Mouse (Mus musculus): Measurements from ENCODE around the gene Irgm2. TPM values are rescaled to one million over a fixed set of nuclear protein-coding genes. Genes with fewer than 3 reads are reported as not detected.
A peak's percentile ranks its signal among the peaks of the same experiment; 100 is the strongest.
"Not testable (repeated sequence)": the region's sequence is repeated elsewhere in the genome, so short reads cannot be mapped to it uniquely, and the experiment has no call there.

The Irgm2 gene
- 3.0 and 3.8 TPM in 2 replicates for polyA plus RNA-seq (2015; fragmentation: Nextera tagmentation; extraction: Ambion mirVana)

DNA sequence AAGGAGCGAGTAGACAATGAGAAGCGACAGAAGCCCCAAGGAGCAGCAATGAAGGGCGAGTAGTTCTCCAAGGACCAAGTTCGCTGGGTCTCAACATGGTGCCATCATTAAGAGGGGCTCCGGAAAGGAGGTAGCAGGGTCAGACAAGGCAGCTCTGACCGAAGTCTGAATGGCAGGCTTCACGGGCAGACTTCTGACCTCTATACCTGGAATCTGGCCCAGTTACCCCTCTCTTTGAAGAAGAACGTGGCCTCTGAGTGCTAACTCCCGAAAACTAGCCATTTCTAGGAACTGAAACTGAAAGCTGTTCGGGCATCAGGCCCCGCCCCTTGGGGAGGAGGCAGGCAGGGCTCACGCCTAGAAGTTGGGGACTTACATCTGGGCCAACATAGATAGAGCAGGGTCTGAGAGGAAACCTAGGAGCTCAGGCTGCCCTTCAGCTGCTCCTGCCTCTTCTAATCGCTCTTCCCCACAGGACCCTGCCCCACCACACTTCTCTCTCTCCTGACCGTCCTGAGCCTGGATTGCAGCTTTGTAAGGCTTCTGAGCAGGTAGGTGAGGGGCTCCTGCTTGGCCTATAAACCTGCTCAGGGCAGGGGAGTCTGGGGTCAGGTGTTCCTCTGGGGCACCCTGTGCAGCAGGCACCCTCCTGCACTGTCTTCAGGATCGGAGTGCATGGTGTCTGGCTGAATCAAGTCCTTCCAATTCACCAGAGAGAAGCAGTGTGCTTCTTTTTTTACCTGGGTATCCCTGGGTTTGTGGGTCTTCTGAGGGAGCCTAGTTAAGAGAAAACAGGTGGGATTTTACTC is at the start of gene Irgm2, which contains the start of gene Igtp:
Gene Irgm2 (plus strand): TSS at position 390 of the 809 bp plus-strand sequence.
Gene Igtp (plus strand): TSS at position 328 of the 809 bp plus-strand sequence.
- ATAC-seq (ENCODE audit: insufficient read depth, low FRiP score, low read depth), result peak; percentile 90
- WGBS, result 3% methylated on average over 14 of the region's 15 CpGs
- Histone ChIP-seq H3K9ac (peak within 1 kb of the TSS; percentile 45; the same call in 1 of the 2 replicates), H3K4me2 (peak within 1 kb of the TSS; percentile 73), H3K4me3 (replicated peaks) (peak within 1 kb of the TSS; percentile 63)
- not testable (repeated sequence) for H3K27ac ChIP-seq; H3K27me3 ChIP-seq (replicated peaks); H3K9me3 ChIP-seq; H3K36me3 ChIP-seq; H3K4me1 ChIP-seq

- Histone ChIP-seq H3K4me3 (replicated peaks) (no peak overlapping the region), H3K9ac (no peak overlapping the region), H3K27me3 (replicated peaks) (no peaks in the 10 kb centered on the region), H3K36me3 (peaks cover 45% of the 10 kb centered on the region), H3K4me2 (no peak overlapping the region), H3K27ac (no peak overlapping the region), H3K9me3 (no peaks in the 10 kb centered on the region), H3K4me1 (no peaks in the 10 kb centered on the region)
- 88% methylated on average over 9 of the region's 9 CpGs for WGBS
- no peak for ATAC-seq (ENCODE audit: insufficient read depth, low FRiP score, low read depth)
These were observed 44.0 kb upstream of the Irgm2 start for GRCm38 (mm10) chr11:58155458-58155857.

GRCm38 (mm10) chr11:58156871-58157270 is 42.5 kb upstream of the Irgm2 start:
- H3K4me3 ChIP-seq (replicated peaks), result no peak overlapping the region
- H3K4me1 ChIP-seq, result no peaks in the 10 kb centered on the region
- peaks cover 49% of the 10 kb centered on the region for H3K36me3 ChIP-seq
- H3K9ac ChIP-seq, result no peak overlapping the region
- no peak overlapping the region for H3K27ac ChIP-seq
- H3K27me3 ChIP-seq (replicated peaks), result no peaks in the 10 kb centered on the region
- no peaks in the 10 kb centered on the region for H3K9me3 ChIP-seq
- no peak for ATAC-seq (ENCODE audit: insufficient read depth, low FRiP score, low read depth)
- no peak overlapping the region for H3K4me2 ChIP-seq
- 78% methylated on average over 3 of the region's 3 CpGs for WGBS

- no peak overlapping the region for H3K4me3 ChIP-seq (replicated peaks)
- no peak overlapping the region for H3K4me2 ChIP-seq
- no peak overlapping the region for H3K9ac ChIP-seq
- no peak for ATAC-seq (ENCODE audit: insufficient read depth, low FRiP score, low read depth)
- H3K4me1 ChIP-seq, result no peaks in the 10 kb centered on the region
- no peaks in the 10 kb centered on the region for H3K9me3 ChIP-seq
- H3K27me3 ChIP-seq (replicated peaks), result no peaks in the 10 kb centered on the region
- H3K36me3 ChIP-seq, result peaks cover 41% of the 10 kb centered on the region
- WGBS, result 96% methylated on average over 2 of the region's 2 CpGs
- no peak overlapping the region for H3K27ac ChIP-seq
These were observed 34.3 kb upstream of the Irgm2 start for GRCm38 (mm10) chr11:58165072-58165471.

GRCm38 (mm10) chr11:58167822-58168166 is 31.6 kb upstream of the Irgm2 start:
- Histone ChIP-seq H3K36me3 (peaks cover 26% of the 10 kb centered on the region), H3K27me3 (replicated peaks) (no peaks in the 10 kb centered on the region), H3K9me3 (no peaks in the 10 kb centered on the region), H3K4me3 (replicated peaks) (peak overlapping the region; percentile 85), H3K9ac (peak overlapping the region; percentile 86), H3K4me2 (peak overlapping the region; percentile 62), H3K27ac (no peak overlapping the region), H3K4me1 (0 out of 2 replicates have a peak, but pooled peaks cover 5% of the 10 kb centered on the region)
- no peak for ATAC-seq (ENCODE audit: insufficient read depth, low FRiP score, low read depth)
- WGBS, result 0% methylated on average over 8 of the region's 8 CpGs

DNA sequence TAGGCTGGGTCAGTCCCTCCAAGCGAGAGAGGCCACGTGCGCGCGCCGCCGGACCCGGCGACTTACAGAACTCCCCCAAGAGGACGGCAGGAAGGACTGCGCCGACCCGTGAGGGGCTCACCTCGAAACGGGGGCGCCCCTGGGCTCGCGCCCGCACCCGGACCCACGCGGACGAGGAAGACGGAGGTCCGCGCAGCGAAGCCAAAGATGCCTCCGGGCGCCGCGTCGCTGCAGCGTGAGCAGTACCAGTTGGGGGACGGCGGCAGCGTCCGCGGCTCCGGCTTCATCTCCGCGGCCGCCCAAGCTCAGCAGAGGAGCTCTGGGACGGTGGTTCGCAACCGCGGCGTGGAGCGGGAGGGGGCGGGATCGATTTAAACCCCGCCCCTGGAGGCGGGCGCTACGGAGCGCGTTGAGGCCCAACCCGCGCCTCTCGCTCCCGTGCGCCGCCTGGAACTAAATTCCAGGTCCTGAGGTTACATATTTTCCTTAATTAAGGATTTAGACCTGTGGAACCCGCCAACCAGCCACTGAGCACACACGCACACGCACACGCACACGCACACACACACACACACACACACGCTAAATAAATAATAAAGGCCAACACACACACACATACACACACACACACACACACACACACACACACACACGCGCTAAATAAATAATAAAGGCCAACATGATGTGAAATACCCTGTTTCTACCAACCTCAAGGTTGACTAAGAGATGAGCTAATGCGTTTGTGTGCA is 31.1 kb upstream of the Irgm2 start, which contains the start of gene Gemin5:
Gene Gemin5 (minus strand): TSS at position 373 of the 749 bp plus-strand sequence.
- H3K9me3 ChIP-seq, result no peaks in the 10 kb centered on the region

DNA sequence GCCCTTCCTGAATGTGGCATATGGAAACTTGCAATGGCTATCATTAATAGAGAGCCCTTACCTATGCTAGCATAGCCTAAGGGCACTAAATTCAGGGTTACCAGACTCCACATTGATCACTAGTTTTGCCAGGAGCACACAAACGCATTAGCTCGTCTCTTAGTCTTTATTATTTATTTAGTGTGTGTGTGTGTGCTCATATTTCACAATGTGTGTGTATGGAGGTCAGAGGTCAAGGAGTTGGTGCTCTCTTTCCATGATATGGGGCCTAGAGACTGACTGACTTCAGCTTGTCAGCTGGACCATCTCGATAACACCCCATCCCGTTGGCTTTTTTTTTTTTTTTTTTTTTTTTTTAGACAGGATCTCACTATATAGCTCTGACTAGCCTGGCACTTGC is 29.8 kb upstream of the Irgm2 start:
- 0 out of 2 replicates have a peak, but pooled peaks cover 5% of the 10 kb centered on the region for H3K4me1 ChIP-seq
- no peak overlapping the region for H3K4me2 ChIP-seq
- no peaks in the 10 kb centered on the region for H3K9me3 ChIP-seq
- H3K4me3 ChIP-seq (replicated peaks), result no peak overlapping the region
- no peak overlapping the region for H3K9ac ChIP-seq
- H3K36me3 ChIP-seq, result peaks cover 23% of the 10 kb centered on the region; the same call in 1 of the 2 replicates
- WGBS, result 70% methylated on average over 4 of the region's 4 CpGs
- H3K27me3 ChIP-seq (replicated peaks), result no peaks in the 10 kb centered on the region
- no peak overlapping the region for H3K27ac ChIP-seq
- no peak for ATAC-seq (ENCODE audit: insufficient read depth, low FRiP score, low read depth)

More for the DNA sequence above, 31.1 kb upstream of the Irgm2 start, which contains the start of gene Gemin5:
- H3K27ac ChIP-seq, result peak within 1 kb of the TSS; percentile 60; the same call in 1 of the 2 replicates
- peak within 1 kb of the TSS; percentile 85 for H3K4me3 ChIP-seq (replicated peaks)
- 0 out of 2 replicates have a peak, but pooled peaks cover 5% of the 10 kb centered on the region for H3K4me1 ChIP-seq
- peaks cover 21% of the 10 kb centered on the region for H3K36me3 ChIP-seq
- peak; percentile 86 for ATAC-seq (ENCODE audit: insufficient read depth, low FRiP score, low read depth)
- WGBS, result under 1% methylated on average over 71 of the region's 71 CpGs
- peak within 1 kb of the TSS; percentile 86 for H3K9ac ChIP-seq
- peak within 1 kb of the TSS; percentile 62 for H3K4me2 ChIP-seq
- H3K27me3 ChIP-seq (replicated peaks), result no peaks in the 10 kb centered on the region

GRCm38 (mm10) chr11:58171459-58172091 is 27.8 kb upstream of the Irgm2 start, which contains the start of gene Mrpl22:
Mrpl22 (plus strand) TSS chr11:58171661.
- peaks cover 24% of the 10 kb centered on the region for H3K36me3 ChIP-seq
- 0 out of 2 replicates have a peak, but pooled peaks cover 5% of the 10 kb centered on the region for H3K4me1 ChIP-seq
- ATAC-seq (ENCODE audit: insufficient read depth, low FRiP score, low read depth), result peak; percentile 82
- WGBS, result under 1% methylated on average over 34 of the region's 34 CpGs
- peak within 1 kb of the TSS; percentile 75 for H3K4me2 ChIP-seq
- peak within 1 kb of the TSS; percentile 79 for H3K4me3 ChIP-seq (replicated peaks)
- H3K9me3 ChIP-seq, result no peaks in the 10 kb centered on the region
- peak within 1 kb of the TSS; percentile 18; the same call in 1 of the 2 replicates for H3K27ac ChIP-seq
- no peaks in the 10 kb centered on the region for H3K27me3 ChIP-seq (replicated peaks)
- H3K9ac ChIP-seq, result peak within 1 kb of the TSS; percentile 73; the same call in 1 of the 2 replicates

- no peak overlapping the region for H3K27ac ChIP-seq
- peaks cover 17% of the 10 kb centered on the region for H3K36me3 ChIP-seq
- no peak overlapping the region for H3K4me2 ChIP-seq
- no peak overlapping the region for H3K9ac ChIP-seq
- no peak overlapping the region for H3K4me3 ChIP-seq (replicated peaks)
- no peak for ATAC-seq (ENCODE audit: insufficient read depth, low FRiP score, low read depth)
- H3K9me3 ChIP-seq, result no peaks in the 10 kb centered on the region
- H3K27me3 ChIP-seq (replicated peaks), result no peaks in the 10 kb centered on the region
- 11% methylated on average over 3 of the region's 3 CpGs for WGBS
- H3K4me1 ChIP-seq, result no peaks in the 10 kb centered on the region
These were observed 19.9 kb upstream of the Irgm2 start for GRCm38 (mm10) chr11:58179563-58179962.

DNA sequence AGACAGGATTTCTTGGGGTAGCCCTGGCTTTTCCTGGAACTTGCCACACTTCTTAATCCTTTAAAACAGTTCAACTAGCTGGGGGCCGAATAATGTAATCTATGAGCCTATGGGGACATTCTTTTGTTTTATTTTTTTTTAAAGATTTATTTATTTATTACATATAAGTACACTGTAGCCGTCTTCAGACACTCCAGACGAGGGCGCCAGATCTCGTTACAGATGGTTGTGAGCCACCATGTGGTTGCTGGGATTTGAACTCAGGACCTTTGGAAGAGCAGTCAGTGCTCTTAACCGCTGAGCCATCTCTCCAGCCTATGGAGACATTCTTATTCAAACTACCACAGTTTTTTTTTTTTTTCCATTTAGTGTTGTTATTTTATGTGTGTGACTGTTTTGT is 19.4 kb upstream of the Irgm2 start:
- not testable (repeated sequence) for H3K27me3 ChIP-seq (replicated peaks); H3K4me2 ChIP-seq; H3K9me3 ChIP-seq; H3K9ac ChIP-seq; ATAC-seq (ENCODE audit: insufficient read depth, low FRiP score, low read depth); H3K27ac ChIP-seq; H3K4me1 ChIP-seq; H3K4me3 ChIP-seq (replicated peaks)
- 92% methylated on average over 6 of the region's 6 CpGs for WGBS
- peaks cover 17% of the 10 kb centered on the region for H3K36me3 ChIP-seq

DNA sequence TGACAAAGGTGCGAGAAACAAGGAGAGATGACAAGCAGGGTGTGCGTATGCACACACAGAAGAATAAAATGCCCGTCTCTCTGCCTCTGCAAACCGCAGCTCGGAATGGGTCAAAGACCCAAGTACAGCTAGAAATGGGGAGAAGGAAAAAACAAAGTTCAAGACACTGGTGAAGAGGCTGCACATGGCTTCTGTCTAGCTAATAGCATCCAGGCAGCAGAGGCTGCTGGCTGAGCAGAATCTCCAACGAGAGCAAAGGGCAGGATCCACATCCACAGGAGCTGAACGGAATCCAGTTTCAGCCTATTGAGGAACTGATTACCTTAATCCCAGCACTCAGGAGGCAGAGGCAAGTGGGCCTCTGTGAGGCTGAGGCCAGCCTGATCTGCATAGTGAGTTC is 18.7 kb upstream of the Irgm2 start:
- H3K9ac ChIP-seq, result no peak overlapping the region
- no peak overlapping the region for H3K27ac ChIP-seq
- H3K4me2 ChIP-seq, result no peak overlapping the region
- H3K36me3 ChIP-seq, result peaks cover 11% of the 10 kb centered on the region
- ATAC-seq (ENCODE audit: insufficient read depth, low FRiP score, low read depth), result no peak
- H3K9me3 ChIP-seq, result no peaks in the 10 kb centered on the region
- no peak overlapping the region for H3K4me3 ChIP-seq (replicated peaks)
- WGBS, result 71% methylated on average over 7 of the region's 7 CpGs
- H3K27me3 ChIP-seq (replicated peaks), result no peaks in the 10 kb centered on the region
- H3K4me1 ChIP-seq, result no peaks in the 10 kb centered on the region
